Mouse (Mus musculus): Measurements from ENCODE around the gene Nxpe4.
"Not testable (repeated sequence)": the region's sequence is repeated elsewhere in the genome, so short reads cannot be mapped to it uniquely, and the experiment has no call there.

Nxpe4 gene

DNA sequence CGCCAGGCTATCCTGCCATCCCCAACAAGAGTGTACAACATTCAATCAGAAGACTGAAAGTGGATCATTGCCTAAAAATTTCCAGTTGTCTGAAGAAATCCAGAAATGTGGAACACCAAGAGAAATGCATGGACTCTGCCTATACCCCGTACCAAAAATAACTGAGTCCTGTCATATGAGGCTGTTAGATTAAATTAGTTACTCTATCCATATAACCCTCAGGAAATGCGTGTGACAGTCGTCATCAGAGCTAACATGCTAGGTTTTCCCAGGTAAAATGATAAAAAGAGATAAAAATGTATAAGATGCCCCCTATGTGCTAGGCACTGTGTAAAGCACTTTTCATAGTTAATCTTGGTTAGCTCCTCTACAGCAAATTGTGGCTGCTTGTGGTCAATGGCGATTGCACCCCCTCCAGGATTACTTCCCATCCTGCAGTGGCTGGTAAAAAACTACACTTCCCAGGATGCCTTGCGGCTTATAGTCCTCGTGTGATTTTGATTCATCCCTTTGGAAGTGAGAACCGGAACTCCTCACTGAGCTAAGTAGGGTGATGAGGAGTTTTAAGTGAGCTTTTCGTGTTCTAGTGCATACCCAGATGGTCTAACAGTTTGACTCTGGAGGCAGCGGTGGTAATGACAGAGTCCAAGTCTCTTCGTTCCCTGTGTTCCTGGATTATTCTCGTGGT is at the start of gene Nxpe4:
Gene Nxpe4 (plus strand): TSS at position 519 of the 688 bp plus-strand sequence.
- CTCF ChIA-PET: interaction anchor here in 1 of 4 experiments (1.9 kb wide), 1 partner anchor 30 kb away, joined by 4 read pairs; no protein-coding TSS in a partner anchor
- POLR2A ChIA-PET: interaction anchor here in 2 of 4 experiments (0.6 to 1.3 kb wide), 4 partner anchors 11 to 612 kb away, joined by 3 to 4 read pairs (median 3); no protein-coding TSS in a partner anchor

DNA sequence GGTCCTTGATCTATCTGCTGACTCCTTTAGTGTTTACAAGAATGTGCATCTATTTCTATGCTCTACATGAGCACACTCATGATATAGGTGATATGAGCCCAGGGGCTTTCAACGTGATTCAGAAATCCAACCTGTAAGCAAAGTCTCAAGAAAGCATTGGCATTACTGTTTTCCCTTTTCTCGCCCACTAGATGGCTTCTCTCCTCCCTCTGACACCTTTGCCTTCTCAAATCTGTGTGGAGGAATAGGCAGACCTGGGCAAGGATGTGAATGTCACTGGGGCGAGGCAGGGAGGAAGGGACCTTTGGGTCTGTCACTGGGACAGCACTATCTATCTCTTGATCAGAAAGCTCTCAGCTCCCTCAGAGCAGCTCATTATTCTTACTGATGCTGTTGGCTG is 35.0 kb upstream of the Nxpe4 start:
- ChIA-PET CTCF (no interaction called here), POLR2A (no interaction called here)

DNA sequence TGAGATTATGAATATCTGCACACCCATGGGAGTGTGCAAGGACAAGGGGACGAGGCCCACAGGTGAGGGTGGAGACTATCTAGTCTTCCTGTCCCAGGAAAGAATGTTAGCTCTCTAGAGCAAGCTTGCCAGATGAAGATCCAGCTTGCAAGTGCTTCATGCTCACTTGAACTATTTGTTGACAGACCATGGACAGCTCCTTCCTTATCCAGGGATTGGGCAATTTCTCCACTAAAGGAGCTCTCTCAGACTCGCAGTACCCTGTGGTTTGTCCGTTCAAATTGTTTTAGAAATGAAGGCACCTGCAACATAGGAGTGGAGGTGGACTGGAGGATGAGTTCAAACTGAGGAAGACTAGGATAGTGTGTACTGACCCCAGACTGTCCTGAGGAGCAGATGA is 24.3 kb upstream of the Nxpe4 start:
- POLR2A ChIA-PET: interaction anchor here in 1 of 4 experiments (0.6 kb wide), 1 partner anchor 98 kb away, joined by 3 read pairs; no protein-coding TSS in a partner anchor
- CTCF ChIA-PET: no interaction called here

DNA sequence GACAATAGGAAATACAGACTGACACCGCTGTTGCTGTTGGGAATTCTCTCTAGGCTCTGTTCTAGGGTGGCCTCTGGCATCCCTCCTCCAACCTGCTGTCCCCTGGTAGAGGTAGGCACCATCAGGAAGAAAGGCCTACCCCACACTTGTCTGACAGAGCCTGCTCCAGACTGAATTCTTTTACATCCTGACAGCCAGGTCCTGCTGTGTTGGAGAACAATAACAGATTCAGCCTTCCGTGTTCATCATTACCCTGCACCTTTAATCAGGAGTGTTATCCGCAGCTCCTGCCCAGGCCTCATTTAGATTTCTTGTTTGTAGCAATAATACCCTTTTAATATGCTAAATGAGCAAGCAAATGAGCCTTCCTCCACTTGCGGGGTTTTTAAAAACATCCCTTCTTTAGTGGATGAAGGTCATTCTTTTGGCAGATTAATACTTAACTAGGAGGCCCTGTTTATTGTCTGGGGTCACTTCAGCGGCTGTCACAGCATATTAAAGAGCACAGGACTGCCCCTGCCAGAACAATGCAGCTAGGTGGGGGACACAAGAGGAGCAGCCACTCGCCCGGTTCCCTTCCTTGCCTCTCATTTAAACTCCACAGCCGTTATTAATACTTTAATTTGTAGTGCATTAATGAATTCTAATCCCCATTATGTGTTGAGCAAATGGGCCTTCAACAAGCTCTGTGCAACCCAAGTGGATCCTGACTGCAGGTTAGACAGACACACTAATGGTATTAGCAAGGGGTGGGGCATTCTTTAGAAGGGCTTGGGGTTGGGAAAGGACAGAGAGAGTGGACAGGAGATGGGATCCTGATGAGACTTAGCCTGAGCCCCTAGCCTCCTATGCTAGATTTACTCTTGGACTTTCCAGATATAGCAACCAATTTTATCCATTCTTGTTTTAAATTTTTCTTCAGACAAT is 21.1 kb upstream of the Nxpe4 start:
- ChIA-PET CTCF (no interaction called here), POLR2A (no interaction called here)

GRCm38 (mm10) chr9:48142646-48143045 is 19.2 kb upstream of the Nxpe4 start:
- ChIA-PET CTCF (no interaction called here), POLR2A (no interaction called here)

GRCm38 (mm10) chr9:48146761-48147160 is 15.1 kb upstream of the Nxpe4 start:
- ChIA-PET POLR2A (interaction anchor here in 1 of 4 experiments (0.5 kb wide), 1 partner anchor 621 kb away, joined by 5 read pairs; no protein-coding TSS in a partner anchor), CTCF (no interaction called here)

DNA sequence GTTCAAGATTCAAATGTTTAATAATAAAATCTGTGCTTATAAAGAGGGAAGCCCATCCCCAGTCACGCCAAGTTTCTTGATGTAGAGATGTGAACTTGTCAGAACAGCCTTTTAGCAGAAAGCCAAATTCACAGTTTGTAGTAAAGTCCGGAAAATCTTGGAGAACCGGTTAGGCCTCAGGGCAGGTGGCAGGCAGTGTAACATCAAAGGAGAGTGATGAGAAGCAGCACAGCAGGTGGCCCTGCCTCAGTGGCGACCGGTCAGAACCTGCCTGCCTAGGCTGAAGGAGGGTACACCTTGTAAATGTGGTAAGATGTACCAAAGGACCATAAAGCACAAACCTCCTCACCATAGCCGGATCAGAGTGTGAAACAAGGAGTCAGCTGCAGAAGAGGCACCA is 4.7 kb downstream of the Nxpe4 start:
- POLR2A ChIA-PET, CTCF ChIA-PET: not testable (repeated sequence)

DNA sequence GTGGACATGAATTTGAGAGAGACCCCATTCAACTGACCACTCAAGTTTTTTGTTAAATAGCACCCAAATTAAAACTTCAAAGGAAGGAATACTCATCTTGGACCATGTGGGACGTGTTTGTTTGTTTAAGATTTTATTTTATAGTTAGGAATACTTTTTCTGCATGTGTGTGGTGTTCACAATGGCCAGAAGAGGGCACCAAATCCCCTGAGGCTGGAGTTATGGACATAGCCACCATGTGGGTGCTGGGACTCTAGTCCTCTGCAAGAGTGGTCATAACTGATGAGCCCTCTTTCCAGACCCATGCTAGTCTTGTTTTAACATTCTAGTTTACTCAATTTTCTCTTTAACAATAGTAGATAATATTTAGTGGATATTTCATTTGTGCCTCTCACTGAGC is 14.9 kb downstream of the Nxpe4 start:
- POLR2A ChIA-PET: interaction anchor here in 1 of 4 experiments (1.6 kb wide), 1 partner anchor 21 kb away, joined by 6 read pairs; no protein-coding TSS in a partner anchor
- CTCF ChIA-PET: interaction anchor here in 1 of 4 experiments (0.6 kb wide), 1 partner anchor 561 kb away, joined by 4 read pairs; no protein-coding TSS in a partner anchor

DNA sequence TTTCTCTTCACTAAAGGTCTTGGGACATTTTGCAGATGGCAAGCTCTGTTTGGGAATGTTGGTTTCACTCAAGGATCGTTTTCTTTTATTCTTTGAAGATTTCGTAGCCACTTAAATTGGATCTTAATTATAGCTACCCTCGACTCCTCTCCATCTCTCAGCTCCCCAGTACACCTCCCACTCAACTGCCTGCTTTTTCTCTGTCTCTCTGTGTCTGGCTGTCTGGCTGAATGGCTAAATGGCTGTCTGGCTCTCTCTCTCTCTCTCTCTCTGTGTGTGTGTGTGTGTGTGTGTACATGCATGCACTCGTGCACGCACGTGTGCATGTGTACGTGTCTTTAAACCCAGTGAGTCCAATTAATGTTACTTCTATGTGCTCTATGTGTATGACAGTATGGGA is 19.5 kb downstream of the Nxpe4 start:
- ChIA-PET CTCF (no interaction called here), POLR2A (no interaction called here)

- ChIA-PET POLR2A (interaction anchor here in 1 of 4 experiments (1.0 to 1.1 kb wide), 2 partner anchors 75 to 87 kb away, joined by 4 read pairs; no protein-coding TSS in a partner anchor), CTCF (interaction anchor here in 1 of 4 experiments (0.6 kb wide), 1 partner anchor 93 kb away, joined by 3 read pairs; no protein-coding TSS in a partner anchor)
Measured at GRCm38 (mm10) chr9:48182718-48183414, 21.0 kb downstream of the Nxpe4 start.

GRCm38 (mm10) chr9:48184319-48184718 is 22.5 kb downstream of the Nxpe4 start:
- ChIA-PET POLR2A (no interaction called here), CTCF (no interaction called here)

DNA sequence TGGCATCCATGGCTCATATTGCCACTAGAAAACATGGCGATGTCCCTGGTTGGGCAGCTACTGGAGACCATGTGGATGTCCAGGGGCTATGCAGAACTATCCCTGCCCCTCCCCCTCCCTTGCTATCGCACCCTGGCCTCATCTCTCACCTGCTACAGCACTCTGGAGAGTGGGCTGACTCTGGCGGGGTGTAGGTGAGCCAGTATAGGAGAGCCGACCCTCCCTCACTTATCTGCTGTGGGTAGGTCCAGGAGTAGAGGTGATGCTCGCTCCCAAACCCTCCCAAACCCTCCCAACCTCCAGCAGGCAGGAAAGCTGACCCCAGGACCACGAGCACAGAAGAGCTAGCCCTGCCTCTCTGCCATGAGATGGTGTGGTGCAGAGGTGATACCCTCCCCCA is 27.0 kb downstream of the Nxpe4 start:
- ChIA-PET POLR2A (interaction anchor here in 1 of 4 experiments (0.6 kb wide), 2 partner anchors 34 to 704 kb away, joined by 3 read pairs; no protein-coding TSS in a partner anchor), CTCF (interaction anchor here in 1 of 4 experiments (0.5 kb wide), 1 partner anchor 546 kb away, joined by 3 read pairs; no protein-coding TSS in a partner anchor)

GRCm38 (mm10) chr9:48197458-48197884 is 35.6 kb downstream of the Nxpe4 start:
- ChIA-PET POLR2A (interaction anchor here in 1 of 4 experiments (0.6 to 1.6 kb wide), 6 partner anchors 12 to 298 kb away, joined by 3 to 6 read pairs (median 4); partner anchors contain the start of genes Gm5617 and Rbm7), CTCF (interaction anchor here in 2 of 4 experiments (0.6 to 0.7 kb wide), 3 partner anchors 593 to 1754 kb away, joined by 3 read pairs; no protein-coding TSS in a partner anchor)

GRCm38 (mm10) chr9:48210970-48211369 is 49.1 kb downstream of the Nxpe4 start:
- CTCF ChIA-PET: no interaction called here
- POLR2A ChIA-PET: no interaction called here

- ChIA-PET POLR2A (interaction anchor here in 2 of 4 experiments (0.9 to 1.5 kb wide), 2 partner anchors 11 to 12 kb away, joined by 3 read pairs; no protein-coding TSS in a partner anchor), CTCF (interaction anchor here in 1 of 4 experiments (0.6 kb wide), 1 partner anchor 9 kb away, joined by 3 read pairs; no protein-coding TSS in a partner anchor)
Measured at GRCm38 (mm10) chr9:48211912-48212311, 50.1 kb downstream of the Nxpe4 start.

DNA sequence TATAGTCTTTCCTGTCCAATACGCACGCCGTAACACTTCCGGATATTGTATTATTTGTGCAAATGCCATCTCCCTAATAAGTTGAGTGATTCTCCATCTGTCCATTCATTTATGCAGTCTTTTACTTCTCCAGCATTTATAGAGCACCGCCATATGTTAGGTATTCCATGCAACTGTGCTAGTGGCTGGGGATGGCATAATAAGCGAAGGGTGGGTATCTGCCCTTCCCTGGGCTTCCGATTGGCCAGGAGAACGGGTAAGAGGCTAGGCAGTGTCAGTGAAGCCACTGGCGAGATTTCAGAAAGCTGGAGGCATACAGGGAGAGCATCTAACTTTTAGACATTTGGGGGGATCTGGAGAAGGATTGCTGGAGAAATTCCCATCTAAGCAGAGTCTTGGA is 52.9 kb downstream of the Nxpe4 start:
- CTCF ChIA-PET: no interaction called here

DNA sequence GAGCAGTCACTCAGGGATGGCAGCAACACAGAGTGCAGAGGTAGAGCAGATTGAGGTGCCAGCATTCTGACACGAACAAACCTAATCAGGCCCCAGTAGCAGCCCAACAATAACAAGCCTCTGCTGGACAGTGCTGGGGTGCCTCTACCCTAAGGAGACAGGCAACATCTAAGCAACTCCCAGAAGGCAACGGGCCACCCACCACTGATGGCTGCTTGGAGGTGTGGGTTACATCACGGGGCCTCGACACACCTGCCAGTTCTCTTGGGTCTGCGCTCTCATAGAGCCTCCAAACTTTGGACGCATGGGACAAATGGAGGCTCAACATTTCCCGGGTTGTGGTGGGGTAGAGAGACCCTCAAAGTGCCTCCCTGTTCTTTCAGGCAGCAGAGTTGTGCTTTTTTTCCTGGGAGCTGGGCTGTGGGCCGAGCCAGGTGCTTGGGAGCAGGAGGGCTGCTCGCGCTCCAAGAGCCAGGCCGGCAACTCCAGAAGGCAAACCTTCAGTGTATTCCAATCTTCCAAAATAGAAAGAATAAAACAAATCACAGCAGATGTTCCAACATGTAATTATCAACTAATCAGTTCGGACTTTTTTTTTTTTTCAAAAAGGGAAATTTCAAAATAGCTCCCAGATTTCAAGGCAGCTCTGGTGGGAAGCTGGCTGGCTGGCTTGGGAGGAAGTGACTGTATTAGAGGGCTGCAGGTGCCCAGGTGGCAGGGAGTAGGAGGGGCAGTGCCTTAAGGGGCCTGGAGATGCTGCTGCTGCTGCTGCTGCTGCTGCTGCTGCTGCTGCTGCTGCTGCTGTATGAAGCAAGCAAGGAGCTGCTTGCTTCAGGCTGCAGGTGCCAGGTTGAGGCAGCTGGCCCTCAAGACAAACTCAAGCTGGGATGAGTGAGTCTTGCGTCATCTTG is 54.5 kb downstream of the Nxpe4 start:
- CTCF ChIA-PET: no interaction called here

More for the DNA sequence above, 52.9 kb downstream of the Nxpe4 start:
- POLR2A ChIA-PET: interaction anchor here in 1 of 4 experiments (0.6 kb wide), 1 partner anchor 222 kb away, joined by 3 read pairs; no protein-coding TSS in a partner anchor

DNA sequence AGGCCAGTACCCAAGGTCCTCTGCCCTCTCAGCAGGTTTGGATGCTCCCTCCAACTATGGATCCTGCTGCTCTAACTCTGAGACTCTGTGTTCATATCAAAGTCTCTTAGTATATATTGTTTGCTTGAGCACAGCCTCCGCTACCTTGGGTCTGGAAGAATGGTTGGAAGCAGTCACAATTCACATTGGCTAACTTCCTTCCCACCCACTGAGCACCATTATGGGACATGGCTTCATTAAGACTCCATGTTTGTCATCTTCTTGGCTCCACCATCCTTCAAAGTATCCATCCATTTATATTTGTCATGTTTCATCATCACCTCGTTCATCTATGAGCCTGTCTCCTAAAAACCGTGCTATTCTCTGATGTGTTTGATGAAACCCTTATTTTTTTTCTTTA is 68.9 kb downstream of the Nxpe4 start:
- CTCF ChIA-PET: no interaction called here

More for the DNA sequence above, 54.5 kb downstream of the Nxpe4 start:
- POLR2A ChIA-PET: interaction anchor here in 2 of 4 experiments (0.6 to 1.0 kb wide), 4 partner anchors 20 to 1537 kb away, joined by 3 to 5 read pairs (median 3); no protein-coding TSS in a partner anchor

More for the DNA sequence above, 68.9 kb downstream of the Nxpe4 start:
- POLR2A ChIA-PET: no interaction called here
